Mouse (Mus musculus): ENCODE measurements at regions not wholly inside any gene's neighbourhood (a gene's known extent, or its start where the extent isn't known, plus 50 kb on each side); places are given as distances from the start of the nearest gene placed in this dataset.

- TF ChIP-seq CTCF (IDR thresholded peaks at IDR 0.05; ENCODE audit: borderline replicate concordance, control insufficient read depth, extremely low read depth, insufficient read depth, low read length, poor library complexity) (no peak), POLR2A (IDR thresholded peaks at IDR 0.05; ENCODE audit: control insufficient read depth, extremely low read depth, insufficient read depth, low read length, poor library complexity) (no peak)
- Histone ChIP-seq H3K4me3 (ENCODE audit: control insufficient read depth, insufficient read depth, low read length) (no peak overlapping the region), H3K27ac (ENCODE audit: control insufficient read depth, insufficient read depth, low read length) (no peak overlapping the region), H3K36me3 (ENCODE audit: control insufficient read depth, insufficient read depth, low read length) (no peaks in the 10 kb centered on the region), H3K4me1 (replicated peaks; ENCODE audit: control insufficient read depth, insufficient read depth, low read length) (peaks cover 2% of the 10 kb centered on the region; the same call in 1 of the 2 replicates), H3K27me3 (ENCODE audit: control insufficient read depth, insufficient read depth, low read length) (no peaks in the 10 kb centered on the region)
- no peak for DNase-seq
- WGBS, result 73% methylated on average over 7 of the region's 7 CpGs
Measured at GRCm38 (mm10) chr5:142329724-142330520, 71.4 kb upstream of the Foxk1 start.

GRCm38 (mm10) chr5:142332744-142333143, 68.6 kb upstream of the Foxk1 start:
- no peaks in the 10 kb centered on the region for H3K4me1 ChIP-seq (replicated peaks; ENCODE audit: control insufficient read depth, insufficient read depth, low read length)
- no peaks in the 10 kb centered on the region for H3K27me3 ChIP-seq (ENCODE audit: control insufficient read depth, insufficient read depth, low read length)
- H3K27ac ChIP-seq (ENCODE audit: control insufficient read depth, insufficient read depth, low read length), result no peak overlapping the region
- no peak overlapping the region for H3K4me3 ChIP-seq (ENCODE audit: control insufficient read depth, insufficient read depth, low read length)
- H3K36me3 ChIP-seq (ENCODE audit: control insufficient read depth, insufficient read depth, low read length), result no peaks in the 10 kb centered on the region
- no peak for DNase-seq
- TF ChIP-seq CTCF (IDR thresholded peaks at IDR 0.05; ENCODE audit: borderline replicate concordance, control insufficient read depth, extremely low read depth, insufficient read depth, low read length, poor library complexity) (no peak), POLR2A (IDR thresholded peaks at IDR 0.05; ENCODE audit: control insufficient read depth, extremely low read depth, insufficient read depth, low read length, poor library complexity) (no peak)
- 69% methylated on average over 9 of the region's 9 CpGs for WGBS

GRCm38 (mm10) chr5:142337436-142337835, 63.9 kb upstream of the Foxk1 start:
- H3K4me3 ChIP-seq (ENCODE audit: control insufficient read depth, insufficient read depth, low read length), result no peak overlapping the region
- DNase-seq, result no peak
- no peaks in the 10 kb centered on the region for H3K4me1 ChIP-seq (replicated peaks; ENCODE audit: control insufficient read depth, insufficient read depth, low read length)
- H3K27ac ChIP-seq (ENCODE audit: control insufficient read depth, insufficient read depth, low read length), result no peak overlapping the region
- no peaks in the 10 kb centered on the region for H3K27me3 ChIP-seq (ENCODE audit: control insufficient read depth, insufficient read depth, low read length)
- H3K36me3 ChIP-seq (ENCODE audit: control insufficient read depth, insufficient read depth, low read length), result no peaks in the 10 kb centered on the region
- TF ChIP-seq CTCF (IDR thresholded peaks at IDR 0.05; ENCODE audit: borderline replicate concordance, control insufficient read depth, extremely low read depth, insufficient read depth, low read length, poor library complexity), result no peak
- 75% methylated on average over 6 of the region's 6 CpGs for WGBS

GRCm38 (mm10) chr5:142338051-142338450, 63.2 kb upstream of the Foxk1 start:
- no peak overlapping the region for H3K27ac ChIP-seq (ENCODE audit: control insufficient read depth, insufficient read depth, low read length)
- 83% methylated on average over 11 of the region's 11 CpGs for WGBS
- H3K4me3 ChIP-seq (ENCODE audit: control insufficient read depth, insufficient read depth, low read length), result no peak overlapping the region
- no peak for DNase-seq
- no peaks in the 10 kb centered on the region for H3K36me3 ChIP-seq (ENCODE audit: control insufficient read depth, insufficient read depth, low read length)
- no peak for TF ChIP-seq CTCF (IDR thresholded peaks at IDR 0.05; ENCODE audit: borderline replicate concordance, control insufficient read depth, extremely low read depth, insufficient read depth, low read length, poor library complexity)
- no peaks in the 10 kb centered on the region for H3K4me1 ChIP-seq (replicated peaks; ENCODE audit: control insufficient read depth, insufficient read depth, low read length)
- H3K27me3 ChIP-seq (ENCODE audit: control insufficient read depth, insufficient read depth, low read length), result no peaks in the 10 kb centered on the region

- no peak overlapping the region for H3K4me3 ChIP-seq (ENCODE audit: control insufficient read depth, insufficient read depth, low read length)
- no peak for DNase-seq
- WGBS, result 86% methylated on average over 14 of the region's 14 CpGs
- H3K27me3 ChIP-seq (ENCODE audit: control insufficient read depth, insufficient read depth, low read length), result no peaks in the 10 kb centered on the region
- H3K27ac ChIP-seq (ENCODE audit: control insufficient read depth, insufficient read depth, low read length), result no peak overlapping the region
- no peak for TF ChIP-seq POLR2A (IDR thresholded peaks at IDR 0.05; ENCODE audit: control insufficient read depth, extremely low read depth, insufficient read depth, low read length, poor library complexity)
- no peak for TF ChIP-seq CTCF (IDR thresholded peaks at IDR 0.05; ENCODE audit: borderline replicate concordance, control insufficient read depth, extremely low read depth, insufficient read depth, low read length, poor library complexity)
- no peaks in the 10 kb centered on the region for H3K4me1 ChIP-seq (replicated peaks; ENCODE audit: control insufficient read depth, insufficient read depth, low read length)
- no peaks in the 10 kb centered on the region for H3K36me3 ChIP-seq (ENCODE audit: control insufficient read depth, insufficient read depth, low read length)
Measured at GRCm38 (mm10) chr5:142340205-142341025, 60.9 kb upstream of the Foxk1 start.

- Histone ChIP-seq H3K27me3 (ENCODE audit: control insufficient read depth, insufficient read depth, low read length) (no peaks in the 10 kb centered on the region), H3K4me1 (replicated peaks; ENCODE audit: control insufficient read depth, insufficient read depth, low read length) (no peaks in the 10 kb centered on the region), H3K36me3 (ENCODE audit: control insufficient read depth, insufficient read depth, low read length) (no peaks in the 10 kb centered on the region), H3K27ac (ENCODE audit: control insufficient read depth, insufficient read depth, low read length) (no peak overlapping the region), H3K4me3 (ENCODE audit: control insufficient read depth, insufficient read depth, low read length) (no peak overlapping the region)
- DNase-seq, result no peak
- TF ChIP-seq POLR2A (IDR thresholded peaks at IDR 0.05; ENCODE audit: control insufficient read depth, extremely low read depth, insufficient read depth, low read length, poor library complexity), result no peak
- WGBS, result 74% methylated on average over 3 of the region's 3 CpGs
Measured at GRCm38 (mm10) chr5:142341026-142341432, 60.3 kb upstream of the Foxk1 start.
